Comparison of ENCODE assay signal across 19 mouse cellular contexts in the genomic region with DNA sequence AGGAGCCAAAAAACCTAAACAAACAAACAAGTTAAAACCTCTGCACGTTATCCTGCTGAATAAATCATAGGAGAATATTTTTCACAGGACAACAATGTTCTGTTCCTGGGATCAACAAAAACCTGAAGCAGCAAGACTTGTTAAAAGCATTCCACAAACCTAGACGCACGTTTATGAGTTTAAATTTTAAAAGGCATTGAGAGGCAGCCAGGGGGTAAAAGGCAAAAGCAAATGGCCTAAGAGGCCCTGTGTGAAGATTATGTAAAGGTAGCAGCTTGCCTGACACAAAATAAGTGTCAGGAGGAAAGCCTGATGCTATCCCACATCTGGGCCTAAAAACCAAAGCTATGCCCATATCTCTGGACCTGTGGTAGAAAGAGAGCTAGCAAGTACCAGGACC.
A peak's percentile ranks its signal among the peaks of the same experiment; 100 is the strongest.
DNase-seq lines count a peak whose midpoint lies in the region; TF ChIP-seq lines count a peak whose summit lies in the region.
"Had no signal": no experiment of that assay in that cellular context is flagged by ENCODE, and none has a peak within 500 bp of the region (broad histone marks: within the 10 kb centered on the region; RNA-seq: fewer than 3 reads in every experiment).

No protein-coding gene starts in this region.

- no peak for TF ChIP-seq CTCF in kidney, adult 2 months (conservative IDR thresholded peaks at IDR 0.05; ENCODE audit: insufficient read depth, insufficient read length, low read depth, low read length)

- 42% methylated on average over 3 of the region's 3 CpGs for WGBS in kidney, adult 2 months

- H3K27me3 ChIP-seq in kidney, adult 2 months (replicated peaks; ENCODE audit: control insufficient read depth, insufficient read depth, low read length) = no peaks in the 10 kb centered on the region
- H3K27me3 ChIP-seq: embryonic facial prominence, embryonic 13.5 days; embryonic facial prominence, embryonic 15.5 days had no signal

- no peak overlapping the region for H3K4me3 ChIP-seq in kidney, adult 2 months (ENCODE audit: insufficient read depth, low read depth, low read length)
- H3K4me3 ChIP-seq: embryonic facial prominence, embryonic 13.5 days; embryonic facial prominence, embryonic 15.5 days; erythroblast, embryonic 14.5 days; forebrain, embryonic 10.5 days; forebrain, embryonic 12.5 days had no signal

- H3K27ac ChIP-seq in kidney, adult 2 months (ENCODE audit: insufficient read depth, low read depth, low read length) = no peak overlapping the region
- H3K27ac ChIP-seq: embryonic facial prominence, embryonic 13.5 days; embryonic facial prominence, embryonic 15.5 days; forebrain, embryonic 10.5 days; forebrain, embryonic 12.5 days had no signal

- no peaks in the 10 kb centered on the region for H3K36me3 ChIP-seq in kidney, adult 2 months (ENCODE audit: control insufficient read depth, insufficient read depth, low read length)
- H3K36me3 ChIP-seq: embryonic facial prominence, embryonic 13.5 days; embryonic facial prominence, embryonic 15.5 days; forebrain, embryonic 10.5 days; forebrain, embryonic 12.5 days had no signal

- DNase-seq in kidney, adult 2 months = peak; percentile 65
- DNase-seq in kidney, postnatal 4 days = no peak
- peak; percentile 60 for DNase-seq in kidney, adult 9 months
- no peak for DNase-seq in kidney, postnatal 14 days
- DNase-seq: adrenal gland, adult 2 months; adrenal gland, postnatal 10 days; adrenal gland, postnatal 25 days; cerebellum, adult 11 months; cerebellum, adult 18-20 months; cerebellum, adult 8-10 months; cerebellum, adult 9-11 months; cerebellum, postnatal 14 days; cerebellum, postnatal 36 days; embryo, embryonic 11 days had no signal

- TF ChIP-seq POLR2A in kidney, adult 2 months (IDR thresholded peaks at IDR 0.05; ENCODE audit: low read depth, low read length) = no peak

- peaks cover 6% of the 10 kb centered on the region for H3K4me1 ChIP-seq in kidney, adult 2 months (ENCODE audit: control insufficient read depth, insufficient read depth, low read length)
- H3K4me1 ChIP-seq: embryonic facial prominence, embryonic 15.5 days had no signal

Comparison
In these comparisons a context has a peak if more than half of its experiments do, and no peak if none do; other contexts are left out.
1. DNase-seq: peak in kidney, adult 2 months (single experiment) and kidney, adult 9 months (single experiment); none in kidney, postnatal 4 days (0 of 2) and kidney, postnatal 14 days (single experiment).